Mouse (Mus musculus) liver, postnatal 0 days (tissue): ENCODE data around the gene Lamb1. TPM values are rescaled to one million over a fixed set of nuclear protein-coding genes. Genes with fewer than 3 reads are reported as not detected.

Experiments used
- ATAC-seq: fragments of 200-750 bp; cut with Nextera tagmentation; 2 replicates; pipeline ENCODE4 v1.8.0; 2017; ENCODE audit warnings: mild to moderate bottlenecking, moderate library complexity
- DNase-seq: peaks from one replicate; pipeline ENCODE4 v3.0.0-alpha.2; 2016
- H3K27ac ChIP-seq: fragments of 300-500 bp; sonication (generic); 2 replicates; pipeline ENCODE4 v1.5.1; 2014; ENCODE audit warnings: antibody characterized with exemption, moderate library complexity, mild to moderate bottlenecking, low read depth
- H3K27me3 ChIP-seq: fragments of 300-500 bp; sonication (generic); 2 replicates; pipeline ENCODE4 v1.6.1; 2014; ENCODE audit warnings: low read length, control low read depth, mixed read lengths; ENCODE audit not compliant: insufficient read depth
- H3K36me3 ChIP-seq: fragments of 300-500 bp; sonication (generic); replicated peaks from 2 replicates; pipeline ENCODE4 v1.6.1; 2014; ENCODE audit warnings: mild to moderate bottlenecking, control low read depth, low read length, moderate library complexity, mixed read lengths; ENCODE audit not compliant: insufficient read depth
- H3K4me1 ChIP-seq: fragments of 300-500 bp; sonication (generic); 2 replicates; pipeline ENCODE4 v1.6.1; 2014; ENCODE audit warnings: antibody characterized with exemption, mild to moderate bottlenecking, control low read depth; ENCODE audit not compliant: insufficient read depth
- H3K4me2 ChIP-seq: fragments of 300-500 bp; sonication (generic); 2 replicates; pipeline ENCODE4 v1.6.1; 2014; ENCODE audit warnings: low read depth, mild to moderate bottlenecking, low read length, moderate library complexity, mixed read lengths
- H3K4me3 ChIP-seq: fragments of 300-500 bp; sonication (generic); 2 replicates; pipeline ENCODE4 v1.5.1; 2014; ENCODE audit warnings: low read depth, low read length
- H3K9ac ChIP-seq: fragments of 300-500 bp; sonication (generic); replicated peaks from 2 replicates; pipeline ENCODE4 v1.6.1; 2014; ENCODE audit warnings: mild to moderate bottlenecking, moderate library complexity
- H3K9me3 ChIP-seq: fragments of 300-500 bp; sonication (generic); 2 replicates; pipeline ENCODE4 v1.6.1; 2016; ENCODE audit warnings: mild to moderate bottlenecking, control low read depth, low read length, mixed read lengths
- CTCF ChIP-seq: sonication (generic); IDR thresholded peaks from 2 replicates; pipeline ENCODE4 v1.5.1; 2016; ENCODE audit warnings: antibody characterized with exemption, low read depth
- EP300 ChIP-seq: IDR thresholded peaks from 2 replicates; pipeline ENCODE4 v1.6.1; 2016; ENCODE audit warnings: antibody characterized with exemption, low read depth, mild to moderate bottlenecking
- WGBS: fragments of 180-500 bp; shearing (Covaris S2); extraction: QIAGEN DNeasy Blood & Tissue Kit; methylation state at CpG from one replicate; pipeline ENCODE4 v1.1.7; 2014; ENCODE audit not compliant: insufficient replicate concordance; 5-methylcytosine and 5-hydroxymethylcytosine counted together
- polyA plus RNA-seq: library from polyadenylated mRNA; unstranded; fragments of >200 nt; fragmentation: Nextera tagmentation; extraction: Ambion mirVana; gene quantifications from 2 replicates; pipeline ENCODE4 v1.2.1, GENCODE M21; 2015

The Lamb1 gene
- polyA plus RNA-seq, 1 experiment from 2014 or later: 3.1 TPM

DNA sequence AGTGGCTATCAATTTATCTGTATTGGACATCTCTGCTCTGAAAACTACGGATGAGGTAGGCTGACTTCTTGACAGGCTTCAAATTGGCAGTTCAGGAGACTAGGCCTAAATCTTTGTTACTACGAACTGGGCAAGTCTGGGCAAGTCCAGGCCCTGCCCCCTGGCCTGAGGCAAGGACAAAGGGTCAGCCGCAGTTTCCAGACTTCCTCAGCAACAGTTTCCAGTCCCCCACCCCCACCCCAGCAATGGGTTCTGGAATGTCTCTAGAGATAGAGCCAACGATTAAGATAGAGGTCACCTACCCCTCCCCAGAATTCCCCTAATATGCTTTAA lies 110.2 kb downstream of the Lamb1 start:
- DNase-seq (no peak), ATAC-seq (no peak)
- no peak overlapping the region for H3K9ac ChIP-seq
- H3K27ac ChIP-seq: no peak overlapping the region
- 67% methylated on average over 4 of the region's 4 CpGs for WGBS
- 0 out of 2 replicates have a peak, but pooled peaks cover 6% of the 10 kb centered on the region for H3K4me1 ChIP-seq
- H3K36me3 ChIP-seq: no peaks in the 10 kb centered on the region
- no peak overlapping the region for H3K4me2 ChIP-seq
- no peaks in the 10 kb centered on the region for H3K9me3 ChIP-seq
- TF ChIP-seq EP300 (no peak), CTCF (no peak)
- H3K27me3 ChIP-seq: no peaks in the 10 kb centered on the region
- H3K4me3 ChIP-seq: no peak overlapping the region

DNA sequence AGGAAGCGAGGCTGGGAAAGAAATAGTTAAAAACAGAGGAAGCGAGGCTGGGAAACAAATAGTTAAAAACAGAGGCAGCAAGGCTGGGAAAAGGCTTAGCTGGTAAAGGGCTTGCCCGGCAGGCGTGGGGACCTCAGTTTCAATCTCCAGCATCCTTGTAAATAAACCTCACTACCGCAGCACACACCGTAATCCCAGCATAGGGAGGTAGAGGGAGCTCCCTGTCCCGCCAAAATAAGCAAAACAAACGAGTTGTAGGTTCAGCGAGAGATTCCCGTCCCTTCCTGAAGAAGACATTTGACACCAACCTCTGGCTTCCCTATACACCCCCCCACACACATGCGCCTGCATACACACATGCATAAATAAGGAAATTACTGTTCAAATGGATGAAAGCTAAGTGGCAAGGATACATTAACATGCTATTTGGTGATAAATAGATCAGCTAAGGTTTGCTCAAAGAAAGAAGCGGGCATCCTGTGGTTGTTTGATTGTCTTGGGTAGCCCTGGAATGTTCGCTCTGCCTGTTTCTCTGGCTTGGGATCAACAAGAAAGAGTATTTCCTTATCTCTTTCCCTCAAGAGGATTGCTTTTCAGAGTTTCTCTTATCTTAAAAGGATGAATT lies 111.4 kb downstream of the Lamb1 start:
- Histone ChIP-seq H3K9me3 (no peaks in the 10 kb centered on the region), H3K27ac (no peak overlapping the region), H3K9ac (no peak overlapping the region), H3K27me3 (no peaks in the 10 kb centered on the region), H3K36me3 (no peaks in the 10 kb centered on the region), H3K4me1 (0 out of 2 replicates have a peak, but pooled peaks cover 6% of the 10 kb centered on the region), H3K4me3 (no peak overlapping the region), H3K4me2 (peak overlapping the region; percentile 24; the same call in 1 of the 2 replicates)
- TF ChIP-seq EP300 (no peak), CTCF (peak; percentile 44)
- WGBS: 13% methylated on average over 13 of the region's 13 CpGs
- ATAC-seq (no peak), DNase-seq (peak; percentile 15)

DNA sequence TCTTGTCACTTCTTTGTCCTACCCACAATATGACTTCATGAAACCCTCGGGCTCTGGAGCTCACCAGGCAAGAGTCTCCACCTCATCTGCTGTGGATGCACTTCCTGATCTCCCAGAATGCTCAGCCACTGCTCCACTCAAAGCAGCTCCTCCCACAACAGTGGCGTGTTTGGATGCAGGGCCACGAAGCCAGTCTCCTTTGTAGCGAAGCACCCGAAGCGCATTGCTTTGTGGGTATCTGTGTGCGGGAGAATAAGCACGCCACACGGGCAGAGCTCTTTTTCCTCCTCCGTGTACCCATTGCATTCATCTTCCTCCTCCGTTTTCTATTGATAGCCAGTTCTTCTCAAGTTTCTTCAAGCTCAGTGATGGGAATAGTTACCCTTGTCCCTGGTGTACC lies 112.2 kb downstream of the Lamb1 start:
- Histone ChIP-seq H3K9ac (no peak overlapping the region), H3K4me1 (0 out of 2 replicates have a peak, but pooled peaks cover 6% of the 10 kb centered on the region), H3K27me3 (no peaks in the 10 kb centered on the region), H3K4me3 (no peak overlapping the region), H3K4me2 (no peak overlapping the region), H3K27ac (no peak overlapping the region), H3K36me3 (no peaks in the 10 kb centered on the region), H3K9me3 (no peaks in the 10 kb centered on the region)
- DNase-seq (no peak), ATAC-seq (no peak)
- 67% methylated on average over 11 of the region's 11 CpGs for WGBS
- TF ChIP-seq CTCF: no peak
- no peak for TF ChIP-seq EP300

Other genes with a start within 250 kb of the Lamb1 start
- 6.9 and 7.2 TPM in 2 replicates for gene Fam110c, start 191.4 kb upstream of the Lamb1 start, polyA plus RNA-seq
- gene Gm6993, start 24.5 kb upstream of the Lamb1 start, polyA plus RNA-seq: not detected in 2 replicates
- 87.6 and 95.6 TPM in 2 replicates for gene Dld, start 86.2 kb downstream of the Lamb1 start, polyA plus RNA-seq
- gene Slc26a3, start 125.6 kb downstream of the Lamb1 start, polyA plus RNA-seq: 0.07 and 0.09 TPM in 2 replicates
- 3.4 and 3.8 TPM in 2 replicates for gene Cbll1, start 234.4 kb downstream of the Lamb1 start, polyA plus RNA-seq